ENCODE assay signal across 10 mouse cellular contexts in genomic region chr17:14961557-14962154, GRCm38 (mm10). TPM values are rescaled to one million over a fixed set of nuclear protein-coding genes. Genes with fewer than 3 reads are reported as not detected.
DNase-seq lines count a peak whose midpoint lies in the region; ATAC-seq and TF ChIP-seq lines count a peak whose summit lies in the region.
"Not testable (repeated sequence)": the region's sequence is repeated elsewhere in the genome, so short reads cannot be mapped to it uniquely, and the experiment has no call there.
"Had no signal": no experiment of that assay in that cellular context is flagged by ENCODE, and none has a peak within 500 bp of the region (broad histone marks: within the 10 kb centered on the region; RNA-seq: fewer than 3 reads in every experiment).

No protein-coding gene starts in this region.

- not testable (repeated sequence) for TF ChIP-seq EP300 in liver, embryonic 14.5 days (IDR thresholded peaks at IDR 0.05; ENCODE audit: low read depth)

- peak; percentile 94 for ATAC-seq in embryonic facial prominence, embryonic 15.5 days (ENCODE audit: insufficient number of reproducible peaks, low FRiP score, low TSS enrichment, low read depth)
- peak; percentile 85 for ATAC-seq in granulocyte monocyte progenitor cell, adult 5-6 weeks (replicated peaks; ENCODE audit: poor library complexity, severe bottlenecking)
- peak; percentile 93 for ATAC-seq in hindbrain, embryonic 13.5 days (ENCODE audit: low FRiP score)
- peak; percentile 92 for ATAC-seq in kidney, embryonic 15.5 days (replicated peaks; ENCODE audit: low FRiP score)
- peak; percentile 64 for ATAC-seq in liver, embryonic 14.5 days (ENCODE audit: insufficient read depth)
- peak; percentile 95 for ATAC-seq in midbrain, embryonic 11.5 days (ENCODE audit: low FRiP score)
- ATAC-seq in neural tube, embryonic 13.5 days (ENCODE audit: low read depth) = peak; percentile 93

- not testable (repeated sequence) for H3K27ac ChIP-seq in embryonic facial prominence, embryonic 15.5 days (replicated peaks); hindbrain, embryonic 13.5 days; kidney, embryonic 15.5 days; liver, embryonic 14.5 days; midbrain, embryonic 11.5 days (ENCODE audit: low read depth, low read length); neural tube, embryonic 13.5 days (replicated peaks)

- not testable (repeated sequence) for H3K4me3 ChIP-seq in embryonic facial prominence, embryonic 15.5 days (replicated peaks); hindbrain, embryonic 13.5 days; kidney, embryonic 15.5 days (replicated peaks); liver, embryonic 14.5 days (ENCODE audit: insufficient read depth in 1 of 2, low read depth in 2 of 2, low read length in 2 of 2); midbrain, embryonic 11.5 days (ENCODE audit: low read depth, low read length); neural tube, embryonic 13.5 days

- no CpG with 5 or more reads among the region's 44 CpGs for WGBS in embryonic facial prominence, embryonic 15.5 days
- no CpG with 5 or more reads among the region's 44 CpGs for WGBS in hindbrain, embryonic 13.5 days
- WGBS in kidney, embryonic 15.5 days = no CpG with 5 or more reads among the region's 44 CpGs
- WGBS in liver, embryonic 14.5 days (ENCODE audit: insufficient replicate concordance) = no CpG with 5 or more reads among the region's 44 CpGs
- no CpG with 5 or more reads among the region's 44 CpGs for WGBS in midbrain, embryonic 11.5 days
- WGBS in neural tube, embryonic 13.5 days = no CpG with 5 or more reads among the region's 44 CpGs

- not testable (repeated sequence) for H3K9ac ChIP-seq in embryonic facial prominence, embryonic 15.5 days; hindbrain, embryonic 13.5 days; kidney, embryonic 15.5 days; liver, embryonic 14.5 days (replicated peaks); midbrain, embryonic 11.5 days (ENCODE audit: low read length); neural tube, embryonic 13.5 days

- H3K27me3 ChIP-seq in embryonic facial prominence, embryonic 15.5 days; hindbrain, embryonic 13.5 days; kidney, embryonic 15.5 days; liver, embryonic 14.5 days (ENCODE audit: control insufficient read depth, insufficient read depth, low read length); midbrain, embryonic 11.5 days (ENCODE audit: control insufficient read depth, insufficient read depth, low read length); neural tube, embryonic 13.5 days: not testable (repeated sequence)

- not testable (repeated sequence) for DNase-seq in liver, embryonic 14.5 days (ENCODE audit: low read depth in 3 of 3, low spot score in 3 of 3); midbrain, embryonic 11.5 days (ENCODE audit: low spot score, missing footprints)

- not testable (repeated sequence) for H3K4me1 ChIP-seq in embryonic facial prominence, embryonic 15.5 days; kidney, embryonic 15.5 days; midbrain, embryonic 11.5 days (ENCODE audit: control insufficient read depth, insufficient read depth, low read length)
- H3K4me1 ChIP-seq in hindbrain, embryonic 13.5 days (replicated peaks) = peaks cover 12% of the 10 kb centered on the region
- peaks cover 10 to 11% of the 10 kb centered on the region in 2 experiments for H3K4me1 ChIP-seq in liver, embryonic 14.5 days (replicated peaks; ENCODE audit: control insufficient read depth in 2 of 2, insufficient read depth in 2 of 2, low read length in 1 of 2)
- peaks cover 14% of the 10 kb centered on the region for H3K4me1 ChIP-seq in neural tube, embryonic 13.5 days (replicated peaks)

- H3K9me3 ChIP-seq in embryonic facial prominence, embryonic 15.5 days (replicated peaks); hindbrain, embryonic 13.5 days; kidney, embryonic 15.5 days (replicated peaks); liver, embryonic 14.5 days (ENCODE audit: control insufficient read depth, low read length); midbrain, embryonic 11.5 days (ENCODE audit: control insufficient read depth, low read length); neural tube, embryonic 13.5 days: not testable (repeated sequence)

- H3K4me2 ChIP-seq in embryonic facial prominence, embryonic 15.5 days (replicated peaks); hindbrain, embryonic 13.5 days; kidney, embryonic 15.5 days; liver, embryonic 14.5 days (ENCODE audit: low read depth); midbrain, embryonic 11.5 days; neural tube, embryonic 13.5 days: not testable (repeated sequence)

- TF ChIP-seq CTCF in liver, embryonic 14.5 days (IDR thresholded peaks at IDR 0.05; ENCODE audit: low read depth) = not testable (repeated sequence)

- not testable (repeated sequence) for H3K36me3 ChIP-seq in embryonic facial prominence, embryonic 15.5 days; hindbrain, embryonic 13.5 days; midbrain, embryonic 11.5 days (ENCODE audit: control insufficient read depth, insufficient read depth, low read length); neural tube, embryonic 13.5 days
- H3K36me3 ChIP-seq in kidney, embryonic 15.5 days = peaks cover 13% of the 10 kb centered on the region
- H3K36me3 ChIP-seq in liver, embryonic 14.5 days (replicated peaks; ENCODE audit: control insufficient read depth, insufficient read depth, low read depth) = peaks cover 17% of the 10 kb centered on the region

RNA-seq across cellular contexts. Expression of gene Phf10, which starts 0.6 kb away (rescaled TPM):
- polyA plus RNA-seq in embryonic facial prominence, embryonic 15.5 days (2015; fragmentation: Nextera tagmentation; extraction: Ambion mirVana) = 40.9 and 45.3 TPM in 2 replicates
- 109 and 115 TPM in 2 replicates for total RNA-seq in granulocyte monocyte progenitor cell, adult 5-6 weeks (2014; fragmentation: Nextera tagmentation)
- 56.3 and 73.7 TPM in 2 replicates for total RNA-seq in granulocyte monocyte progenitor cell, adult 5-6 weeks (2017)
- polyA plus RNA-seq in hindbrain, embryonic 13.5 days (2015; fragmentation: Nextera tagmentation; extraction: Ambion mirVana) = 13.7 and 16.3 TPM in 2 replicates
- 26.0 and 26.9 TPM in 2 replicates for polyA plus RNA-seq in kidney, embryonic 15.5 days (2015; fragmentation: Nextera tagmentation; extraction: Ambion mirVana)
- polyA plus RNA-seq in liver, embryonic 14.5 days (2012; rRNA removed) = 52.2 and 82.6 TPM in 2 replicates
- polyA plus RNA-seq in liver, embryonic 14.5 days (2014; fragmentation: Nextera tagmentation; extraction: Ambion mirVana) = 111 and 116 TPM in 2 replicates
- 30.0 and 31.3 TPM in 2 replicates for polyA plus RNA-seq in midbrain, embryonic 11.5 days (2014; fragmentation: Nextera tagmentation; extraction: Ambion mirVana)
- 13.9 and 14.7 TPM in 2 replicates for polyA plus RNA-seq in neural tube, embryonic 13.5 days (2015; fragmentation: Nextera tagmentation; extraction: Ambion mirVana)

RNA-seq across cellular contexts. Expression of gene 9030025P20Rik, which starts 16.6 kb away (rescaled TPM):
- 7.7 and 9.0 TPM in 2 replicates for polyA plus RNA-seq in embryonic facial prominence, embryonic 15.5 days (2015; fragmentation: Nextera tagmentation; extraction: Ambion mirVana)
- total RNA-seq in granulocyte monocyte progenitor cell, adult 5-6 weeks (2014; fragmentation: Nextera tagmentation) = 6.5 and 10.5 TPM in 2 replicates
- total RNA-seq in granulocyte monocyte progenitor cell, adult 5-6 weeks (2017) = 4.7 and 6.3 TPM in 2 replicates
- polyA plus RNA-seq in hindbrain, embryonic 13.5 days (2015; fragmentation: Nextera tagmentation; extraction: Ambion mirVana) = 10.0 and 12.6 TPM in 2 replicates
- polyA plus RNA-seq in kidney, embryonic 15.5 days (2015; fragmentation: Nextera tagmentation; extraction: Ambion mirVana) = 8.3 and 9.1 TPM in 2 replicates
- 3.8 and 5.3 TPM in 2 replicates for polyA plus RNA-seq in liver, embryonic 14.5 days (2012; rRNA removed)
- 3.4 and 4.0 TPM in 2 replicates for polyA plus RNA-seq in liver, embryonic 14.5 days (2014; fragmentation: Nextera tagmentation; extraction: Ambion mirVana)
- 10.1 and 12.5 TPM in 2 replicates for polyA plus RNA-seq in midbrain, embryonic 11.5 days (2014; fragmentation: Nextera tagmentation; extraction: Ambion mirVana)
- 8.4 and 9.3 TPM in 2 replicates for polyA plus RNA-seq in neural tube, embryonic 13.5 days (2015; fragmentation: Nextera tagmentation; extraction: Ambion mirVana)

RNA-seq across cellular contexts. Expression of gene Gm3417, which starts 16.9 kb away (rescaled TPM):
- 2.7 and 3.3 TPM in 2 replicates for polyA plus RNA-seq in embryonic facial prominence, embryonic 15.5 days (2015; fragmentation: Nextera tagmentation; extraction: Ambion mirVana)
- 0.58 and 5.6 TPM in 2 replicates for total RNA-seq in granulocyte monocyte progenitor cell, adult 5-6 weeks (2014; fragmentation: Nextera tagmentation)
- 1.8 and 2.2 TPM in 2 replicates for total RNA-seq in granulocyte monocyte progenitor cell, adult 5-6 weeks (2017)
- polyA plus RNA-seq in hindbrain, embryonic 13.5 days (2015; fragmentation: Nextera tagmentation; extraction: Ambion mirVana) = 1.3 and 1.6 TPM in 2 replicates
- 0.69 TPM in 1 of 2 replicates, not detected in the other for polyA plus RNA-seq in kidney, embryonic 15.5 days (2015; fragmentation: Nextera tagmentation; extraction: Ambion mirVana)
- polyA plus RNA-seq in liver, embryonic 14.5 days (2012; rRNA removed) = 0.61 TPM in 1 of 2 replicates, not detected in the other
- 0.57 and 0.98 TPM in 2 replicates for polyA plus RNA-seq in liver, embryonic 14.5 days (2014; fragmentation: Nextera tagmentation; extraction: Ambion mirVana)
- 1.3 and 1.4 TPM in 2 replicates for polyA plus RNA-seq in midbrain, embryonic 11.5 days (2014; fragmentation: Nextera tagmentation; extraction: Ambion mirVana)
- 0.88 TPM in 1 of 2 replicates, not detected in the other for polyA plus RNA-seq in neural tube, embryonic 13.5 days (2015; fragmentation: Nextera tagmentation; extraction: Ambion mirVana)
- total RNA-seq: adrenal gland, adult 8-10 months; layer of hippocampus, postnatal 14 days; left cerebral cortex, postnatal 36 days had no signal

RNA-seq across cellular contexts. Expression of gene 1600012H06Rik, which starts 18.7 kb away (rescaled TPM):
- polyA plus RNA-seq in embryonic facial prominence, embryonic 15.5 days (2015; fragmentation: Nextera tagmentation; extraction: Ambion mirVana) = 40.7 and 42.7 TPM in 2 replicates
- 9.4 and 12.4 TPM in 2 replicates for total RNA-seq in granulocyte monocyte progenitor cell, adult 5-6 weeks (2014; fragmentation: Nextera tagmentation)
- 9.2 and 15.6 TPM in 2 replicates for total RNA-seq in granulocyte monocyte progenitor cell, adult 5-6 weeks (2017)
- 31.0 and 32.8 TPM in 2 replicates for polyA plus RNA-seq in hindbrain, embryonic 13.5 days (2015; fragmentation: Nextera tagmentation; extraction: Ambion mirVana)
- polyA plus RNA-seq in kidney, embryonic 15.5 days (2015; fragmentation: Nextera tagmentation; extraction: Ambion mirVana) = 34.4 and 34.7 TPM in 2 replicates
- 4.2 and 6.4 TPM in 2 replicates for polyA plus RNA-seq in liver, embryonic 14.5 days (2012; rRNA removed)
- polyA plus RNA-seq in liver, embryonic 14.5 days (2014; fragmentation: Nextera tagmentation; extraction: Ambion mirVana) = 11.2 and 11.6 TPM in 2 replicates
- polyA plus RNA-seq in midbrain, embryonic 11.5 days (2014; fragmentation: Nextera tagmentation; extraction: Ambion mirVana) = 33.3 and 36.0 TPM in 2 replicates
- 30.2 and 32.0 TPM in 2 replicates for polyA plus RNA-seq in neural tube, embryonic 13.5 days (2015; fragmentation: Nextera tagmentation; extraction: Ambion mirVana)

RNA-seq across cellular contexts. Expression of gene Wdr27, which starts 18.7 kb away (rescaled TPM):
- polyA plus RNA-seq in embryonic facial prominence, embryonic 15.5 days (2015; fragmentation: Nextera tagmentation; extraction: Ambion mirVana) = 10.3 and 13.1 TPM in 2 replicates
- total RNA-seq in granulocyte monocyte progenitor cell, adult 5-6 weeks (2014; fragmentation: Nextera tagmentation) = not detected in 2 replicates
- not detected in 2 replicates for total RNA-seq in granulocyte monocyte progenitor cell, adult 5-6 weeks (2017)
- 8.5 and 12.1 TPM in 2 replicates for polyA plus RNA-seq in hindbrain, embryonic 13.5 days (2015; fragmentation: Nextera tagmentation; extraction: Ambion mirVana)
- polyA plus RNA-seq in kidney, embryonic 15.5 days (2015; fragmentation: Nextera tagmentation; extraction: Ambion mirVana) = 6.8 and 7.4 TPM in 2 replicates
- polyA plus RNA-seq in liver, embryonic 14.5 days (2012; rRNA removed) = 0.51 and 0.86 TPM in 2 replicates
- polyA plus RNA-seq in liver, embryonic 14.5 days (2014; fragmentation: Nextera tagmentation; extraction: Ambion mirVana) = 0.79 and 1.2 TPM in 2 replicates
- 5.1 and 8.2 TPM in 2 replicates for polyA plus RNA-seq in midbrain, embryonic 11.5 days (2014; fragmentation: Nextera tagmentation; extraction: Ambion mirVana)
- polyA plus RNA-seq in neural tube, embryonic 13.5 days (2015; fragmentation: Nextera tagmentation; extraction: Ambion mirVana) = 6.6 and 8.3 TPM in 2 replicates
